Mouse (Mus musculus): ENCODE results near the gene Adprm.
A peak's percentile ranks its signal among the peaks of the same experiment; 100 is the strongest.

Gene Adprm

GRCm38 (mm10) chr11:67076781-67077180 is 24.4 kb upstream of the Adprm start:
- DNase-seq (ENCODE audit: low spot score), result no peak

- DNase-seq (ENCODE audit: low spot score), result no peak
Measured at GRCm38 (mm10) chr11:67075036-67075435, 22.6 kb upstream of the Adprm start.

- DNase-seq (ENCODE audit: low spot score), result no peak
Measured at GRCm38 (mm10) chr11:67072615-67073130, 20.3 kb upstream of the Adprm start.

- no peak for DNase-seq (ENCODE audit: low spot score)
Measured at GRCm38 (mm10) chr11:67067741-67068140, 15.3 kb upstream of the Adprm start.

GRCm38 (mm10) chr11:67062726-67063125 is 10.3 kb upstream of the Adprm start:
- no peak for DNase-seq (ENCODE audit: low spot score)

GRCm38 (mm10) chr11:67061311-67061710 is 8.9 kb upstream of the Adprm start:
- DNase-seq (ENCODE audit: low spot score), result no peak

GRCm38 (mm10) chr11:67054754-67055365 is 2.5 kb upstream of the Adprm start:
- DNase-seq (ENCODE audit: low spot score), result no peak

GRCm38 (mm10) chr11:67051676-67052320 is 596 bp downstream of the Adprm start:
- no peak for DNase-seq (ENCODE audit: low spot score)

- no peak for DNase-seq (ENCODE audit: low spot score)
Measured at GRCm38 (mm10) chr11:67049256-67049655, 3.1 kb downstream of the Adprm start.

GRCm38 (mm10) chr11:67048496-67048895 is 3.9 kb downstream of the Adprm start:
- DNase-seq (ENCODE audit: low spot score), result no peak

GRCm38 (mm10) chr11:67047199-67047598 is 5.2 kb downstream of the Adprm start:
- no peak for DNase-seq (ENCODE audit: low spot score)

- DNase-seq (ENCODE audit: low spot score), result no peak
Measured at GRCm38 (mm10) chr11:67044959-67045358, 7.4 kb downstream of the Adprm start.

GRCm38 (mm10) chr11:67043007-67043406 is 9.4 kb downstream of the Adprm start:
- no peak for DNase-seq (ENCODE audit: low spot score)

GRCm38 (mm10) chr11:67040483-67040882 is 11.9 kb downstream of the Adprm start:
- no peak for DNase-seq (ENCODE audit: low spot score)

- no peak for DNase-seq (ENCODE audit: low spot score)
Measured at GRCm38 (mm10) chr11:67039799-67040198, 12.6 kb downstream of the Adprm start.

- no peak for DNase-seq (ENCODE audit: low spot score)
Measured at GRCm38 (mm10) chr11:67036892-67037291, 15.5 kb downstream of the Adprm start.

GRCm38 (mm10) chr11:67036229-67036628 is 16.2 kb downstream of the Adprm start:
- DNase-seq (ENCODE audit: low spot score), result no peak

- no peak for DNase-seq (ENCODE audit: low spot score)
Measured at GRCm38 (mm10) chr11:67034775-67035485, 17.5 kb downstream of the Adprm start.

- no peak for DNase-seq (ENCODE audit: low spot score)
Measured at GRCm38 (mm10) chr11:67031603-67031915, 20.8 kb downstream of the Adprm start.

GRCm38 (mm10) chr11:67030904-67031602 is 21.3 kb downstream of the Adprm start:
- no peak for DNase-seq (ENCODE audit: low spot score)

GRCm38 (mm10) chr11:67024867-67025477 is 27.4 kb downstream of the Adprm start, which contains the start of gene Tmem220:
Gene Tmem220, plus strand, starts transcription at chr11:67025154.
- DNase-seq (ENCODE audit: low spot score), result peak; percentile 86

- DNase-seq (ENCODE audit: low spot score), result no peak
Measured at GRCm38 (mm10) chr11:67023802-67024340, 28.5 kb downstream of the Adprm start.
